Mouse (Mus musculus): ENCODE results near the gene Cnih3. TPM values are rescaled to one million over a fixed set of nuclear protein-coding genes. Genes with fewer than 3 reads are reported as not detected.

Gene Cnih3
- polyA plus RNA-seq, 2 experiments: 0.58 to 0.64 TPM

- no peak for TF ChIP-seq POLR2A (IDR thresholded peaks at IDR 0.05; ENCODE audit: borderline replicate concordance, extremely low read depth, insufficient read depth, insufficient read length)
- Histone ChIP-seq H3K4me2 (replicated peaks; ENCODE audit: low read depth, low read length, severe bottlenecking) (no peak overlapping the region), H3K4me1 (ENCODE audit: control insufficient read depth, insufficient read depth, low read length) (no peaks in the 10 kb centered on the region), H3K27me3 (ENCODE audit: control insufficient read depth, insufficient read depth, low read length) (no peaks in the 10 kb centered on the region), H3K27ac (replicated peaks; ENCODE audit: low read depth, low read length) (no peak overlapping the region), H3K4me3 (replicated peaks; ENCODE audit: low read length) (no peak overlapping the region), H3K9me3 (ENCODE audit: control insufficient read depth, low read length) (no peaks in the 10 kb centered on the region), H3K9ac (ENCODE audit: low read depth, low read length, severe bottlenecking) (no peak overlapping the region), H3K36me3 (ENCODE audit: control insufficient read depth, insufficient read depth, low read length) (no peaks in the 10 kb centered on the region)
- DNase-seq (ENCODE audit: low spot score): no peak
- ATAC-seq (ENCODE audit: low FRiP score, low read depth): no peak
- WGBS: 73% methylated on average over 4 of the region's 4 CpGs
Measured at GRCm38 (mm10) chr1:181364025-181364424, 11.6 kb downstream of the Cnih3 start.

- H3K9ac ChIP-seq (ENCODE audit: low read depth, low read length, severe bottlenecking): no peak overlapping the region
- no peaks in the 10 kb centered on the region for H3K4me1 ChIP-seq (ENCODE audit: control insufficient read depth, insufficient read depth, low read length)
- H3K4me2 ChIP-seq (replicated peaks; ENCODE audit: low read depth, low read length, severe bottlenecking): no peak overlapping the region
- H3K36me3 ChIP-seq (ENCODE audit: control insufficient read depth, insufficient read depth, low read length): no peaks in the 10 kb centered on the region
- WGBS: 59% methylated on average over 3 of the region's 3 CpGs
- TF ChIP-seq POLR2A (IDR thresholded peaks at IDR 0.05; ENCODE audit: borderline replicate concordance, extremely low read depth, insufficient read depth, insufficient read length): no peak
- no peaks in the 10 kb centered on the region for H3K9me3 ChIP-seq (ENCODE audit: control insufficient read depth, low read length)
- no peak overlapping the region for H3K27ac ChIP-seq (replicated peaks; ENCODE audit: low read depth, low read length)
- no peak overlapping the region for H3K4me3 ChIP-seq (replicated peaks; ENCODE audit: low read length)
- no peaks in the 10 kb centered on the region for H3K27me3 ChIP-seq (ENCODE audit: control insufficient read depth, insufficient read depth, low read length)
- DNase-seq (ENCODE audit: low spot score) (no peak), ATAC-seq (ENCODE audit: low FRiP score, low read depth) (no peak)
Measured at GRCm38 (mm10) chr1:181365376-181365775, 12.9 kb downstream of the Cnih3 start.

- no peak overlapping the region for H3K4me3 ChIP-seq (replicated peaks; ENCODE audit: low read length)
- TF ChIP-seq POLR2A (IDR thresholded peaks at IDR 0.05; ENCODE audit: borderline replicate concordance, extremely low read depth, insufficient read depth, insufficient read length): no peak
- no peaks in the 10 kb centered on the region for H3K36me3 ChIP-seq (ENCODE audit: control insufficient read depth, insufficient read depth, low read length)
- H3K9me3 ChIP-seq (ENCODE audit: control insufficient read depth, low read length): no peaks in the 10 kb centered on the region
- ATAC-seq (ENCODE audit: low FRiP score, low read depth): no peak
- whole genome bisulfite sequencing: 32% methylated on average over 3 of the region's 3 CpGs
- H3K9ac ChIP-seq (ENCODE audit: low read depth, low read length, severe bottlenecking): no peak overlapping the region
- H3K27me3 ChIP-seq (ENCODE audit: control insufficient read depth, insufficient read depth, low read length): no peaks in the 10 kb centered on the region
- no peak overlapping the region for H3K27ac ChIP-seq (replicated peaks; ENCODE audit: low read depth, low read length)
- DNase-seq (ENCODE audit: low spot score): no peak
- H3K4me2 ChIP-seq (replicated peaks; ENCODE audit: low read depth, low read length, severe bottlenecking): no peak overlapping the region
- H3K4me1 ChIP-seq (ENCODE audit: control insufficient read depth, insufficient read depth, low read length): no peaks in the 10 kb centered on the region; the same call in 1 of the 2 replicates
Measured at GRCm38 (mm10) chr1:181368789-181369570, 16.6 kb downstream of the Cnih3 start.

- Histone ChIP-seq H3K9ac (ENCODE audit: low read depth, low read length, severe bottlenecking) (no peak overlapping the region), H3K36me3 (ENCODE audit: control insufficient read depth, insufficient read depth, low read length) (no peaks in the 10 kb centered on the region), H3K4me3 (replicated peaks; ENCODE audit: low read length) (no peak overlapping the region), H3K4me1 (ENCODE audit: control insufficient read depth, insufficient read depth, low read length) (no peaks in the 10 kb centered on the region; the same call in 1 of the 2 replicates), H3K9me3 (ENCODE audit: control insufficient read depth, low read length) (no peaks in the 10 kb centered on the region), H3K27ac (replicated peaks; ENCODE audit: low read depth, low read length) (no peak overlapping the region), H3K27me3 (ENCODE audit: control insufficient read depth, insufficient read depth, low read length) (no peaks in the 10 kb centered on the region), H3K4me2 (replicated peaks; ENCODE audit: low read depth, low read length, severe bottlenecking) (no peak overlapping the region)
- WGBS: 36% methylated on average over 3 of the region's 3 CpGs
- DNase-seq (ENCODE audit: low spot score) (no peak), ATAC-seq (ENCODE audit: low FRiP score, low read depth) (no peak)
- no peak for TF ChIP-seq POLR2A (IDR thresholded peaks at IDR 0.05; ENCODE audit: borderline replicate concordance, extremely low read depth, insufficient read depth, insufficient read length)
Measured at GRCm38 (mm10) chr1:181370370-181370769, 17.9 kb downstream of the Cnih3 start.

GRCm38 (mm10) chr1:181371226-181371625 lies 18.8 kb downstream of the Cnih3 start:
- Histone ChIP-seq H3K27me3 (ENCODE audit: control insufficient read depth, insufficient read depth, low read length) (no peaks in the 10 kb centered on the region), H3K27ac (replicated peaks; ENCODE audit: low read depth, low read length) (no peak overlapping the region), H3K4me2 (replicated peaks; ENCODE audit: low read depth, low read length, severe bottlenecking) (no peak overlapping the region), H3K4me3 (replicated peaks; ENCODE audit: low read length) (no peak overlapping the region), H3K4me1 (ENCODE audit: control insufficient read depth, insufficient read depth, low read length) (no peaks in the 10 kb centered on the region; the same call in 1 of the 2 replicates), H3K9ac (ENCODE audit: low read depth, low read length, severe bottlenecking) (no peak overlapping the region), H3K36me3 (ENCODE audit: control insufficient read depth, insufficient read depth, low read length) (no peaks in the 10 kb centered on the region), H3K9me3 (ENCODE audit: control insufficient read depth, low read length) (no peaks in the 10 kb centered on the region)
- no peak for TF ChIP-seq POLR2A (IDR thresholded peaks at IDR 0.05; ENCODE audit: borderline replicate concordance, extremely low read depth, insufficient read depth, insufficient read length)
- DNase-seq (ENCODE audit: low spot score) (no peak), ATAC-seq (ENCODE audit: low FRiP score, low read depth) (no peak)
- WGBS: 77% methylated on average over 4 of the region's 4 CpGs

Data from limb, embryonic 14.5 days (tissue).